Mouse (Mus musculus) thymus, postnatal 4 days (tissue): ENCODE measurements around the gene Clcn3.
"Not testable (repeated sequence)": the region's sequence is repeated elsewhere in the genome, so short reads cannot be mapped to it uniquely, and the experiment has no call there.

Source experiments
- DNase-seq: peaks from one replicate; pipeline ENCODE4 v3.0.0; 2021

Clcn3 gene

DNA sequence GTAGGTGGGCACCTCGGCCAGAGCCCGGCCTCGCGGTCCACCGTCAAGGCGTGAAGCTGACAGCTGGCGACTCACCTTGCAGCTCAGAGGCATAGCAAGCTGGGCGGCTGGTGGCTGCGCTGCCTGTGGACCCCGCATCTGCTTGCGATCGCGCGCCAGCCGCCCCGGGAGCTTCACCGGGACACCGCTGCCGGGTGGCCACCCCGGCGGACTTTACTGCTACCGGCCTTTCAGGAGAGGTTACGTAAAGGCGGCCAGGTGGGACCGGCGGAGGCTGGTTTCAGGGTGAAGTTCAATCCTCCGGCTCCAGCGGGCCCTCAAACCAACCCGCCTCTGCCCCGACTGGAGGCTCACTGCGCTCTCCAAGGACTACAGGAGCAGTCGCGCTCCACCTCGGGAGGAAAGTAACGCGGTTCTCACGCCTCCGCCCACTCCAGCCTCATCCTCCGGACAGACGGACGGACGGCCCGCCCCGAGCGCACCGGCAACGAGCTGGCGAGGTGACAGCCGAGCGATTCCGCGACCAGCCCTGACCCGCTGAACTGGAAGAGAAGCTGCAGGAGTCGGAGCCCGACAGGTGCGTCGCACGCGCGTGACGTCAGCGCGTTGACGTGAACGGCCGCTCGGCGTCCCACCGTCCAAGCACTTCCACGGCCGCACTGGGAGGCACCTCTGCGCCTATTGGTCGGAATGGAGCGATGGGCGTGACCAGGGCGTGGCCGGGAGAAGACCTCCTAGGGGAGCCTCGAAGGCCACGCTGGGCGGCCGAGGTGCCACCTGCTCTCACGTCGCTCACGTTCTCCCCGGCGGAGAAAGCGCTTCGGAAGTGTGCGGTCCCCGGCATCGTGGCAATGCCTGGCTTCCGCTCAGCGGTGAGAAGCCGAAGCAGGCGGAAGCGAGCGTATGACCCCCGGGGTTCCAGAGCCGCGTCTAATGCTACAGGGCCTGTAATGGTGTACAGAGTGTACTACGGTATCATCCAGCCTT is at the start of gene Clcn3:
Clcn3 (minus strand) TSS at position 600 of the 987 bp plus-strand sequence.
- peak; percentile 99 for DNase-seq

DNA sequence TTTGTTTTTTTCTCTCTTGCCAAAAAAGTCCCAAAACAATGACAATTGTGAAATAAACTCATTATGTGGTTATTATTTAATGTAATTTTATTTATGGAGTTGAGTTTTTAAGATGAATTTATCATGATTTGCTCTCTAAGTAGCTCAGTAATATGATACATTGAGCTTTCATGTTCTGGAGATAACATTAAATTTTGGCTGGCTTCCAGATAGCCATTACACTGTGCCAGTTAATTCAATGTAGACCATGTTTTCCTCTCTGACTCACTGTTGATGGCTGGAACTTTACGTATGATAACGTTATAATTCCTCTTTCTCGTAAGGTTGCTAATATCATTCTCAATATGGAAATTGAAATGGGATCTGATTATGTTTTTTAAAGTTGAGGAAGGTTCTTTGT is 13.4 kb upstream of the Clcn3 start:
- DNase-seq = no peak

DNA sequence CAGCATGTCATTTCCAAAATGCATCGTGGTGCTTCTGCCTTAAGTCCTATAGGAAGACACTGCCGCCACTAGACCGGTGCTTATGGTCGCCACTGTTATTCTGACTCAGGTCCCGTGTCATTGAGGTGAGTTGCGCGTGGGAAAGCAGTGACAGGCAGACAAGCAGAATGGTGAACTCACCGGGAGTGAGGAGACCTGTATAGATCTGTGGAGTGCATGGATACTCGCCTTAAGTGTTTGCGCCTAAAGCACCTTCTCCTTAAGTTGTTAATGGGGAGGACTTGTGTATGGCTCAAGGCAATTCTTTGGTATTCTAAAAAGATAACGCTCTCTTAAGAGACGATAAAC is 10.5 kb upstream of the Clcn3 start:
- DNase-seq = no peak

DNA sequence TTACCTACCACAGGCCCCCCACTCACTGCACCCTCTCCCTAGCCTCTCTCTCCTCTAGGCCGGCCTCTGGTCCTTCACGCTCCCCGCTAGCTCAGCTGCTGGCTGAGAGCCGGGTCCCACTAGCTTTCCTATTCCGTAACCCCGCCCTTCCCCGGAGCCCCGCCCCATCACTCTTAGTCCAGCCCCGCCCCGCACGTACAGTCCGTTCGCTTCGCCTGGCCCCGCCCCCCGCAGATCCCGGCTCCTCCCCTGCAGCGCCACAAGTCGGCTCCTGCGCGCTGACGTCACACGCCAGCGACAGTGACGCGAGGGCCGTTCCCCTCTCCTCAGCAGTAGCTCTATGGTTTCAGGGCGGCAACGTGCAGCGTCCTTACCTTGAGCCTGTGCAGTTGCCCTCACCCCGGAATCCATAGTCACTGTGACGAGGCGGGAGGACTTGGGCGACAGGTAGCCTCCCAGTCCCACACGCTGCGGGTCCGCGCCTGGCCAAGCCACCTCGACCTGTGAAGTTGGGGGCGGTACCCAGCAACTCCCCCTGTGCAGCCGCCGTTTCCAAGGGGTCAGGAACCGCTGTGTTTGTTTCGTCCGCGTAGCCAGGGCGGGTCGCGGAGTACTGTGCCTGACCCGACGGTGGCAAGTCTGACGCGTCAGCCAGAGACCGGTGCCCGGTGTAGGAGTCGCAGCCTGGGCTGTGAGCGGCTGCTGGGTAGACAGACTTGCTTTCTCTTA is 10.0 kb upstream of the Clcn3 start, which contains the start of gene Nek1:
Nek1 (plus strand) TSS at position 286 of the 729 bp plus-strand sequence.
- DNase-seq = peak; percentile 100

DNA sequence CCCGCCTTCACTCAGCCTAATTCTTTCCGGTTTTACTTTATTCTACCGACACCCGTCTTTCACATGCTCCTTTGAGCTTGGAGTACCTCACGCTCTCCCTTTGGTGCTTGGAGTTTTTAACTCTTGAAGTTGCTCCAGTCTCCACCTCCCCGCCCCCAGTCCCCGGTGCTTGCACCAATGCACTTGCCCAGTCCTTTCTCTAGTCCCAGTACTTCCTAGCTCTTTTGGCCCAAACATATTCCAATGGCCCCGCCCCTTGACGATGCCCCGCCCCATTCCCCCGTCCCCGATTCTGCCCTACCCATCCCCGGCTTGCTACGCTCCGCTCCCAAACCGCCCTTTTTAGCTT is 9.4 kb upstream of the Clcn3 start:
- DNase-seq = no peak

DNA sequence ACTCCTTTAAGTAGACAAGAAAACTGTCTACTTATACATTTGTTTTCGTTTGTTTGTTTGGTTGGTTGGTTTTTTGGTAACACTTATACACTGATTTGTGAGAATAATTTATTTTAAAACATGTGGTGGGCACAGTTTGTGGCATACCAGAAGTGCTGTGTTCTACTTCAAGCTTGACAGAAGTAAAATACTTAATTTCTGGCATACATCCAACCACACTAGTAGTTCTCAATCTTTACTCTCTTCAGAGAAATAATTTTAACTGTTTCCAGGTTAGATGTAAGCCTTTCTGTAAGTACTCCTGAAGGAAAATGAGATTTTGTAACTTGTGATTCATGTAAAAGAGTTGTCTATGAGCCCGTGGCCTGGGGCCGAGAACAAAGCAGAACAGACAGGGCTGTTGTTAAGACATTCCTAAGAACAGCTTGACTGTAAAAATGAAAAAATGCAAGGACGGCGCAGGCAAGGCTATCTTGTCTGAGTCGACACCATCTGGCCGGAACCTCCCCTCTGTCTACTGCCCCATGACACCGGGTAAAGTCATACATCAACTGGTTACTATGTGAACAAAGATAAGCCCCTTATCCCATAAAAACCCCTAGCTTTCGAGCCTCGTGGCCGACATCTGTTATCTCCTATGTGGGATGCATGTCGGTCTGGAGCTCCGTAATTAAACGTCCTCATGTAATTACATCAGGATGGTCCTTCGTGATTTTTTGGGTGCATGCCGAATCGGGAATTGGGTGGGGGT is 1.3 kb upstream of the Clcn3 start:
- DNase-seq = not testable (repeated sequence)

DNA sequence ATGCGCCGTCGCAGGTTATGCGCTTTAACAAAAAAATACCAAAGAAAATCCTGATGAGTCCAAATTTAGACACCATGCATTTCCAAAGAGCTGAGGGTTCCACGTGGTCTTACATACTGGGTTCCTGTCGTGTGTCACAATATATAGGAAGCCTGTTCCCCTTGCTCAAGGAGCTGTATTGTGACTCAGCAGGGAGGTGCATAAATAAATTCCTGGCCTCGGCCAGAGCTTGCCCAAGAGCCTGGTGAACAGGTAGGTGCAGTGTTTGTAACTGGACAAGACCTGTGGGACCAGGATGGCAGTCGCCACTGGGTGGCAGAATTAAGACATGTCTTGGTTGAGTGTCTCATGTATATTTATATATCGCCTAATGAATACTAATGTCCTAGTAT is 584 bp upstream of the Clcn3 start:
- peak; percentile 62 for DNase-seq

DNA sequence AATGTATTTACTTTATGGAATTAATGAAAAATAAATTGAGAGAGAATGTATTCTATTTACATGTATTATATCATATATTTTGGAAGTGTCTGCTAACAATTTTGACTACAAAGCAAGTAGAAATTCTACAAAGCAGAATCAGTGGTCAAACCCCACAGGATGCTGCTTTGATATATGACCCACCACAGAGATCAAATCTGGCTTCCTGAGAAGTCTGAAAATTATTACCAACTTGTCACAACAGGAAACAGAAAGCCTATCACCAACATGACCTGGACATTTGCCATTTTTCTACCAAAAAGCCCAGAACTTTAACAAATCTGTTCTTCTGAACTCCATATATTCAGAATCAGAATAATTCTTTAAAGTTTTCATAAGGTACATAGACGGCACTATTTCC is 1.7 kb downstream of the Clcn3 start:
- no peak for DNase-seq

DNA sequence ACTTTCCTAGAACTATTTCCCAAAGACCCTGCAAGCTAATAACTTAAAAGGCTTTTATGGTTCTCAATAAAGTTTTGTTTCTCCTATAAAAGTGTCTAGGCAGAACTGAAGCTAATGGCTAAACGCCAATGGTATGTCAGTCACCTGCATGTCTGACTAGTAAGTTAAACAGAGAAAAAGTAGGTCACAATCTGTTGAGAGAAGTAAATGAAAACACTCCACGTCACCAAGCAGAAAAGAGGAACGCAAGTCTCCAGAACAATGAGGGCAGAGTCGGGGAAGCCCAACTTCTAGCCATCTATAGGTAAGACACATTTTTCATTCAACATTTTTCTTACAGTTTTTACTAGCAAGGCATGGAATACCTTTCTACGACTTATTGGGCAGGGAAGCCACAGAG is 4.6 kb downstream of the Clcn3 start:
- no peak for DNase-seq

DNA sequence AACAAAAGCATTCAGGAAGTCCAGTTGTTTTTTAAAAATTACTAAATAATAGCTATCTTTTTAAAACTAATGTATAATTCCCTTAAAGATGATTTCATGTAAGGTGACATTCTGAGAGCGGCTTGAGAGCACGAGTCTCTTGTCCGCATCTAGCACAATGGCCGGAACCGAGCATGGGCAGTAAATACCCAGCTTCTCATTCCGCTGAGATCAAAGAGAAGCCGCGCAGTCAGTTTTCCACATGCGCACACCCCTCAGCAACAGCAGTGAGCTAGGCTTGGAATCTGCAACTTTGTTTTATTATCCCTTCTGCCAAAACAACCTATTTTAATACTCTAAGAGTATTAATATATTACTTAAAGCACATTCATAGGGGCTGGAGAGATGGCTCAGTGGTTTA is 6.3 kb downstream of the Clcn3 start:
- no peak for DNase-seq

DNA sequence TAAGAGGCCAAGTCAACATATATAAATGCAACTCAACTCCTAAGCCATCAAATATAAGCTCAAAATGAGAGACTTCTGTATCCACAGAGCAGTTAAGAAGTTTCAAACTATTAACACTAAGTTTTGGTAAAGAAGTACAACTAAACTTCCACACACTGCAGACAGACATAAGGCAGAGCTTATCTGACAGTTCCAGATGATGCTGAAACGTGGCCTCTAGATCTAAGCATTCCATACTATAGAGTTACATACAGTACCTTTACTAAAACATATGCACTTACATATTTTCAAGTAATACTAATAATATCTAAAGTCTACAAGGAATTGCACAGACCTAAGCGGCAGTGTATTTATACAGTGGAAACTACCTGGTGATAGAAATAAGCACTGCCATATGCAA is 8.3 kb downstream of the Clcn3 start:
- no peak for DNase-seq

DNA sequence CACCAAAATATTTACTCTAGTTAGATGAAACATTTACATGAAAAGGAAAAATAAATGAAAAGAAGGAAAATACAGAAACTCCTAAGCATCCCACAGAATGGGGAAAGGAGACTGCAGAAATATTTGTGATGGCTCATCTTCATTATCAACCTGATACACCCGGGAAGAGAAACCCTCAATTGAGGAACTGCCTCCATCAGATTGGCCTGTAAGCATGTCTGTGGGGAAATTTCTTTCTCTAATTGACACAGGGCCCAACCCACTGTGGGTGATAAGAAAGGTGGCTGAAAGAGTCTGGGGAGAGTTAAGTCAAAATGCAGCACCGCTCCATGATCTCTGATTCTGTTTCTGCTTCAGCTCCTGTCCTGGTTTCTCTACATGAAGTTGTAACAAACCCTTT is 9.7 kb downstream of the Clcn3 start:
- DNase-seq = no peak

DNA sequence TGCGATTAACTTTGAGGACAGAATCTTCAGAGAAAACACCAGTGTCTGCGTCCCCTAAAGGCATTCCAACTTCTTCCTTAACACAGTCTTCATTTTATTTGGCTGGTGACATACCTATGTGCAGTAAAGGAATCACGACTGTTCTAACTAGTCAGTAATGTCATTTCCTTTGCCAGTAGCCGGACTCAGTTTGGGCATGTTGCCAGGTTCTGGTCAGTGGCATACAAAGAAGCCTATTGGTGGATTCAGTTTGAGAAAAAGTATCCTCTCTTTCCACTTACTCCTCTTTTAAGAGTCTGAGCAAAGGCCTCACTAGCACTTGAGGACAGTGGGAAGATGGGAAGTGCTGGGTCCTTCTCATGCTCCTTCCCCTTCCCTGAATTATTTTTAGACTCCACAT is 11.3 kb downstream of the Clcn3 start:
- DNase-seq = no peak

DNA sequence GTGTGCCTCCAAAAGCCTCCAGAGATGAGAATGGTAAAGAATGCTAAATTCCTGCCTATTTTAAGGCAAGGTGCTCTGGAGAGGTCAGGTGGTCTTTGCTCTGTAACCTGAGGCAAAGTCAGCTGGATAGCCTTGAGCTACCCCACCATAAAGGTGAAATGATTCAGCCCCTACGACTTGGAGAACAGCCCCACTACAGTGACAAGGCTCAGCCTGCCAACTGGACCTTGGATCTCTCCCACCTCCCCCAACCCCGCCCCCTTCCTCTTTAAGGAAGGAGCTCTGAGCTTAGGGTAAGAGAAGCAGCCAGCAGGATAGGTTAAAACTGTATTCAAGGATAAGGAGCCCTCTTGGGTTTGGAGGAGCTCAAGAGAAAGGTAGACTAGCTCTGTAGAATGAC is 14.0 kb downstream of the Clcn3 start:
- DNase-seq = no peak

DNA sequence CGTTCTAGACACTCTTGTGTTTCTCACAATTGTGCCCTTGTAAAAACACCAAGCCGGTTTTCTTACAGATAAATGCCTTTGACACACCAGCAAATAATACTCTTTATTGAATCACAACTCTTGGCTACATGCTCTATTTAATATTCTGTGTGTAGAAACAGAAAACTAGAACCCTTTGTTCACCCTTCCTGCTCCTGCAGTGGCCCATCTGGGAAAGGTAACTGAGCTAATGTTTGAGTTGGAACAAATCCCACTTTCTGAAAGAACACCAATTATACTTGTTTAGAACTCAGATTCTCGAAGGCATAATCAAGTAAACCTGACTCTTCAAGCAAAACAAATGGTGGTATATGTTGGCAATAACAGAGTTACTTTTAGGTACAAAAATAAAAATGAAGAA is 17.4 kb downstream of the Clcn3 start:
- DNase-seq = no peak

DNA sequence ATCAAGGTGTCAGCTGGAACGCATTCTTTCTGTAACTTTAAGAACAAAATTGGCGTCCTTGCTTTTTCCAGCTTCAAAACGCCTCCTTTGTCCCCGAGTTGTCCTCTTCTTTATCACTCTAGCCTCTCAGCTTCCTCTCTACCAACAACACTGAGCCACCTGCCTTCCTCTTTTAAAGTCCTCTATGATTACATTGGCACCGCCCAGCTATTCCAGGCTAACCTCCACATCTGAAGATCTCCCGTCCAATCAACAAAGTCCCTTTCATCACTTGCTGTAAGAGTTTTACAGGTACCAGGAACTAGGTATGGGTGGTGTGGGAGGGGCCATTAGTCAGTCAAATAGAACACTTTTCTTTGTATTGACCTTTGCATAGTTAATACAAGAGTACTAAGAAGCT is 17.8 kb downstream of the Clcn3 start:
- no peak for DNase-seq

DNA sequence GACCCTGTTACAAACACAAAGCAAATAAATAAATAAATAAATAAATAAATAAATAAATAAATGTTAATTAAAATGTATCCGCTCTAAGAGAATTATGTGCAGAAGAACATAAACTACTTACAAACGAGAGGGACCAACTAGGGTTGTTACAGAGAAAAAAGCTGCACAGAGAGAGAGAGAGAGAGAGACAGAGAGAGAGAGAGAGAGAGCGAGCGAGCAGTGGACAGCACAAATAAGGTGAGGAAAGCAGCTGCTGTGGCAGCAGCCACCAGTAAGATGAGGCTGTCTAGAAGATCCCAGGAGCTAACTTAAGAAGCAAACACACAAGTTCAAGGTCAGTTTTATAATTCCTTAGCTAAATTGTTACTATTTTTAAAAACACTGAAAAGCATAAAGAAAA is 18.6 kb downstream of the Clcn3 start:
- DNase-seq = no peak

DNA sequence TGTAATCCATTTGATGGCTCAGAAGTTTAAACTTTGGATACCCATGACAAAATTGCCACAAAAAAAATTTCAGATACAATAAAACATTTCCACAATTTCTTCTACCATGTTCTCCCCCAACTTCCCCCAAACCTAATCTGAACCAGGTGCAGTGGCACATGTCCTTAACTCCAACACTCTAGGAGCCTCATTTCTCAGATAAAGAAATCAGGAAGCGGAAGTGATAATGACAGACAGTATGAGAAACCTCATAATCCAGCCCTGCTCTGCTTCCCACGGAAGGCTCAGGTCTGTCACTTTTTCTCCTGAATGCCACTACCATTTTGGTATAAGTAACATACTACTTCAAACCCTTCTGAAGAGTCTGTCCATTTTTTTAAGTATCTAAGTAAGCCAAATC is 19.2 kb downstream of the Clcn3 start:
- no peak for DNase-seq

DNA sequence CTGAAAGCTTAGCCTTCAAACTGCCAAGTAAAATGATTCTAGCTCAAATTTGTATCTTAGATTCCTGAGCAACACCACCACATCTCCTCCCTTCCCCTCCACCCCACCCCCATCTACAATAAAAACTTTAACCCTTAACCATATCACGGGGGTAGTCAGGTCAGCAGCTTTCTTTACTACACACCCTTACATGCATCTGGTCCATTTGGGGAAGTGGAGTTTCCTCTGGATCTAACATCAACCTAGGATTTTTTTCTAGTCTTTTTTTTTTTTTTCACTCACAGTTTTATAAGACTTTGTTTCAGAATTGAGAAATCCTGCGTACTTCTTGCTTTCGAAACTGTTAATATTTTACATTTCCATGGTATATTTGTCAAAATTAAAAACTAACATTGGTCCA is 20.3 kb downstream of the Clcn3 start:
- no peak for DNase-seq

DNA sequence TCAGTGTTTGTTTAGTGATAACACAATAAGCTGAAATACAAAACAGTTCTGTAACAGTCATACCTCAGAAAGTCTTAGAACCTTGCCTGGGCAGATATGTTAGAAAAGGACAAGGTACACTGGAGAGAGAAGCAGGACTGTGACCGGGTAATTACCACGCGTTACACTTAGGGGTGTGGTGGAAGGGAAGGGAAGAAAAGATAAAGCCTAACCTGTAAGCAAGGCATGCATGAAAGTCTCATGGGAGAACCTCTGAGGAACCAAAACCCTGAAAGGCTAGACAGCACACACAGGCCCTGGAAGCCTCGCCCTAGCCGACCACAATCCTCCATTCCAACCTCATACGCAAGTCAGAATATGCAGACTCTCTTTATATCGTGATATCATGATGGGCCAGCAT is 26.3 kb downstream of the Clcn3 start:
- DNase-seq = no peak

DNA sequence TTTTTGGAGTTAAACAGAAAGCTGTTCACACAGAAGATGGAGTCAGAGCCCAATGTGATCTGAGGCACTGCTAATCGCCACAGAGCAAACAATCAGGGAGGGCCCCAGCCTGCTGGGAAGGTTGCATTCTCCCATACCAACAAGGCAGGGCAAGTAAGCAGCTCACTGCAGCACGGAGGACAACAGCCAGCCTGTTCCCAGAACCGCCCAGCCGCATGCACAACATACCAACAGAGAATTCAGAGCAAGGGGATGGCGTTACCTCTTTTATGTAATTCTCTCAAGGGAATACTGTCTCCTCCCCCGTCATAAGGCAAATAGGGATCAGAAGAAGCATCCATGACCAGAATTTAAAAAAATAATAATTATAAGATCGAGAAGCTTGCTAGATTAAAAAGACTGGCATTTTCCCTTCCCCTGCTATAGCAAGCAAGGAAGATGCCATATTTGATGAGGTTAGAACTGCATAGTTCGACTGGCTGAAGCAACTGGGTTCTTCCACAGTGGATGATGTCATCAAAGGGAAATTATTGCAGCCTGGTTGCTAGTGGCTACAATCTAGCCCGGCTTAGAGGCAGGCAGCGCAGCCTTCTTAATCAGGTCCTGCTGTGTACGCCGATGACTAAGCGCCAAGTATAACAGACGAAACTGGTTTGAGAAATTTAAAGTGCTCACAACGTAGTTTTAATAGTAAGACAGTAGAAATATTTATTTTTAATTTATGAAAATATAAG is 28.7 kb downstream of the Clcn3 start:
- DNase-seq = no peak

DNA sequence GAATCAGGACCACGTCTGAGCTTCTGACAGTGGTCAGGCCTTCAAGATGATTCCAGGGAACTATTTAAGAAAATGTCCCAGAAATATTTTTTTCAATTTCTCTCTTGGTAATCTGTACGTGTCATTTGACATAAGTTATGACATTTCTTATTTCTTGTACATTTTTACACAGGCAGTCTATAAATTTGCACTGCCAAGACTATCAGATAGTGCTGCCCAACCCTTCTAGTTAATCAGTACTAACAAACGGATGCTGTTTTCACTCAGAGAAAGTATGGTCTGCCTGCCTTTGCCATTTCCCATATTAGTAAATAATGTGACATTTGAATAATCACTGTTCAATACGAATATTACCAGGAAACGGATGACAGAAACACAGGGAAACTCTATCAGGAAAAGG is 30.3 kb downstream of the Clcn3 start:
- no peak for DNase-seq

DNA sequence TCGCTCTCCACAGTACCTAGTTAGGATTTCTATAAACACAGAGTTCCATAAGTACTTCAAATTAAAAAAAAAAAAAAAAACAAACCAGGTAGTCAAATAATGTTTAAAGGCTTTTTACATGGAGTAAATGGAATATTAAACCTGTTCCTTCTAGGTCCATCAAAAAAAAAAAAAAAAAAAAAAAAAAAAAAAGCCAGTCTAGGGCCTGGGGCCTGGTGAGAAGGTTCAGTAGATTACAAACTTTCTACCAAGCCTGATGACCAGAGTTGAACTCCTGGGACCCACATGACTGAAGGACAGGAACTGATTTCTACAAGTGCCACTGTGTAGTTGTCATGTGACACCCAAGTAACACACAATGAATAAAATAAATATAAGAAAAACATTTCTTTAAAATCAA is 31.3 kb downstream of the Clcn3 start:
- DNase-seq = no peak
